8 mouse cellular contexts compared by ENCODE assay signal in genomic region chr11:72221278-72221677, GRCm38 (mm10). TPM values are rescaled to one million over a fixed set of nuclear protein-coding genes. Genes with fewer than 3 reads are reported as not detected.
A peak's percentile ranks its signal among the peaks of the same experiment; 100 is the strongest.
DNase-seq lines count a peak whose midpoint lies in the region; ATAC-seq lines count a peak whose summit lies in the region.

No protein-coding gene starts in this region.

- peaks cover 12% of the 10 kb centered on the region for H3K4me1 ChIP-seq in hindbrain, embryonic 14.5 days (replicated peaks; ENCODE audit: control insufficient read depth, insufficient read depth, low read length)
- H3K4me1 ChIP-seq in hindbrain, embryonic 12.5 days: peaks cover 13% of the 10 kb centered on the region
- H3K4me1 ChIP-seq in heart, embryonic 16.5 days (ENCODE audit: control insufficient read depth, insufficient read depth, low read length): peaks cover 1% of the 10 kb centered on the region; the same call in 1 of the 2 replicates

- 16% methylated on average over 6 of the region's 6 CpGs for WGBS in hindbrain, embryonic 14.5 days
- 16% methylated on average over 6 of the region's 6 CpGs for WGBS in hindbrain, embryonic 12.5 days
- 17% methylated on average over 6 of the region's 6 CpGs for WGBS in heart, embryonic 16.5 days

- no peak overlapping the region for H3K27ac ChIP-seq in hindbrain, embryonic 14.5 days
- no peak overlapping the region for H3K27ac ChIP-seq in hindbrain, embryonic 12.5 days
- no peak overlapping the region for H3K27ac ChIP-seq in heart, embryonic 16.5 days (ENCODE audit: low read length)

- H3K27me3 ChIP-seq in hindbrain, embryonic 14.5 days (ENCODE audit: control insufficient read depth, insufficient read depth, low read length): no peaks in the 10 kb centered on the region
- no peaks in the 10 kb centered on the region for H3K27me3 ChIP-seq in hindbrain, embryonic 12.5 days
- H3K27me3 ChIP-seq in heart, embryonic 16.5 days (ENCODE audit: control insufficient read depth, insufficient read depth, low read length): no peaks in the 10 kb centered on the region; the same call in 1 of the 2 replicates
- H3K27me3 ChIP-seq in splenic B cell, adult 2 months (ENCODE audit: control insufficient read depth, insufficient read depth, low read length, poor library complexity, severe bottlenecking): no peaks in the 10 kb centered on the region

- H3K9me3 ChIP-seq in hindbrain, embryonic 14.5 days (ENCODE audit: control insufficient read depth, low read length): no peaks in the 10 kb centered on the region
- H3K9me3 ChIP-seq in hindbrain, embryonic 12.5 days (replicated peaks): no peaks in the 10 kb centered on the region
- no peaks in the 10 kb centered on the region for H3K9me3 ChIP-seq in heart, embryonic 16.5 days (replicated peaks; ENCODE audit: control insufficient read depth, low read length)

- DNase-seq in hindbrain, embryonic 14.5 days (ENCODE audit: low spot score): peak; percentile 83
- peak; percentile 55 for DNase-seq in Muller cell, postnatal 12 days (ENCODE audit: inconsistent ontology term)
- DNase-seq in cerebellum, postnatal 25 days: peak; percentile 62 to 81
- DNase-seq in layer of hippocampus, adult 9-11 months: peak; percentile 63
- peak; percentile 87 for DNase-seq in splenic B cell, adult 2 months (ENCODE audit: low read depth, low spot score)

- no peak overlapping the region for H3K4me2 ChIP-seq in hindbrain, embryonic 14.5 days (replicated peaks)
- no peak overlapping the region for H3K4me2 ChIP-seq in hindbrain, embryonic 12.5 days (replicated peaks)
- H3K4me2 ChIP-seq in heart, embryonic 16.5 days (ENCODE audit: low read depth, low read length): no peak overlapping the region

- no peak overlapping the region for H3K9ac ChIP-seq in hindbrain, embryonic 14.5 days
- no peak overlapping the region for H3K9ac ChIP-seq in hindbrain, embryonic 12.5 days
- H3K9ac ChIP-seq in heart, embryonic 16.5 days (ENCODE audit: low read length): no peak overlapping the region

- no peak overlapping the region for H3K4me3 ChIP-seq in hindbrain, embryonic 14.5 days (replicated peaks; ENCODE audit: low read length)
- no peak overlapping the region for H3K4me3 ChIP-seq in hindbrain, embryonic 12.5 days
- H3K4me3 ChIP-seq in heart, embryonic 16.5 days (ENCODE audit: low read length): no peak overlapping the region

- ATAC-seq in hindbrain, embryonic 14.5 days (ENCODE audit: low FRiP score): no peak
- ATAC-seq in hindbrain, embryonic 12.5 days (ENCODE audit: low FRiP score): no peak
- ATAC-seq in heart, embryonic 16.5 days (replicated peaks; ENCODE audit: extremely low read depth, insufficient read depth, low FRiP score): 0 out of 2 replicates have a peak, but pooled peaks have one; percentile 23
- ATAC-seq in megakaryocyte-erythroid progenitor cell, adult 5-6 weeks (replicated peaks; ENCODE audit: low FRiP score, low TSS enrichment, poor library complexity, severe bottlenecking): peak; percentile 88

- 0 out of 2 replicates have a peak, but pooled peaks cover 8% of the 10 kb centered on the region for H3K36me3 ChIP-seq in hindbrain, embryonic 14.5 days (replicated peaks; ENCODE audit: control insufficient read depth, insufficient read depth)
- H3K36me3 ChIP-seq in hindbrain, embryonic 12.5 days: no peaks in the 10 kb centered on the region
- H3K36me3 ChIP-seq in heart, embryonic 16.5 days (ENCODE audit: control insufficient read depth, insufficient read depth): no peaks in the 10 kb centered on the region
- no peaks in the 10 kb centered on the region for H3K36me3 ChIP-seq in splenic B cell, adult 2 months (ENCODE audit: control insufficient read depth, insufficient read depth, low read length, poor library complexity, severe bottlenecking)

RNA-seq across cellular contexts. Expression of gene Med31, which starts 5.9 kb away (rescaled TPM):
- 50.8 and 52.8 TPM in 2 replicates for polyA plus RNA-seq in hindbrain, embryonic 14.5 days (2014; fragmentation: Nextera tagmentation; extraction: Ambion mirVana)
- polyA plus RNA-seq in hindbrain, embryonic 12.5 days (2016; fragmentation: Nextera tagmentation; extraction: Ambion mirVana): 49.6 and 57.6 TPM in 2 replicates
- polyA plus RNA-seq in heart, embryonic 16.5 days (2015; fragmentation: Nextera tagmentation; extraction: Ambion mirVana): 29.5 and 30.8 TPM in 2 replicates
- 7.8 and 15.3 TPM in 2 replicates for total RNA-seq in megakaryocyte-erythroid progenitor cell, adult 5-6 weeks (2014; fragmentation: Nextera tagmentation)
- 8.9 and 18.9 TPM in 2 replicates for total RNA-seq in megakaryocyte-erythroid progenitor cell, adult 5-6 weeks (2017)

RNA-seq across cellular contexts. Expression of gene Txndc17, which starts 13.9 kb away (rescaled TPM):
- 141 and 151 TPM in 2 replicates for polyA plus RNA-seq in hindbrain, embryonic 14.5 days (2014; fragmentation: Nextera tagmentation; extraction: Ambion mirVana)
- 159 and 167 TPM in 2 replicates for polyA plus RNA-seq in hindbrain, embryonic 12.5 days (2016; fragmentation: Nextera tagmentation; extraction: Ambion mirVana)
- polyA plus RNA-seq in heart, embryonic 16.5 days (2015; fragmentation: Nextera tagmentation; extraction: Ambion mirVana): 149 and 160 TPM in 2 replicates
- total RNA-seq in megakaryocyte-erythroid progenitor cell, adult 5-6 weeks (2014; fragmentation: Nextera tagmentation): 78.7 and 97.1 TPM in 2 replicates
- total RNA-seq in megakaryocyte-erythroid progenitor cell, adult 5-6 weeks (2017): 40.0 and 46.5 TPM in 2 replicates

RNA-seq across cellular contexts. Expression of gene 4933427D14Rik, which starts 14.0 kb away (rescaled TPM):
- polyA plus RNA-seq in hindbrain, embryonic 14.5 days (2014; fragmentation: Nextera tagmentation; extraction: Ambion mirVana): 14.3 and 17.1 TPM in 2 replicates
- polyA plus RNA-seq in hindbrain, embryonic 12.5 days (2016; fragmentation: Nextera tagmentation; extraction: Ambion mirVana): 19.6 and 19.9 TPM in 2 replicates
- polyA plus RNA-seq in heart, embryonic 16.5 days (2015; fragmentation: Nextera tagmentation; extraction: Ambion mirVana): 7.5 and 9.2 TPM in 2 replicates
- 15.7 and 22.5 TPM in 2 replicates for total RNA-seq in megakaryocyte-erythroid progenitor cell, adult 5-6 weeks (2014; fragmentation: Nextera tagmentation)
- total RNA-seq in megakaryocyte-erythroid progenitor cell, adult 5-6 weeks (2017): 11.4 and 18.2 TPM in 2 replicates

RNA-seq across cellular contexts. Expression of gene Gm43951, which starts 14.6 kb away (rescaled TPM):
- polyA plus RNA-seq in hindbrain, embryonic 14.5 days (2014; fragmentation: Nextera tagmentation; extraction: Ambion mirVana): 0.25 and 0.40 TPM in 2 replicates
- 0.91 and 1.1 TPM in 2 replicates for polyA plus RNA-seq in hindbrain, embryonic 12.5 days (2016; fragmentation: Nextera tagmentation; extraction: Ambion mirVana)
- polyA plus RNA-seq in heart, embryonic 16.5 days (2015; fragmentation: Nextera tagmentation; extraction: Ambion mirVana): 0.07 and 0.11 TPM in 2 replicates
- 0.84 TPM in 1 of 2 replicates, not detected in the other for total RNA-seq in megakaryocyte-erythroid progenitor cell, adult 5-6 weeks (2014; fragmentation: Nextera tagmentation)
- not detected in 2 replicates for total RNA-seq in megakaryocyte-erythroid progenitor cell, adult 5-6 weeks (2017)

RNA-seq across cellular contexts. Expression of gene Slc13a5, which starts 45.7 kb away (rescaled TPM):
- 2.0 and 2.8 TPM in 2 replicates for polyA plus RNA-seq in hindbrain, embryonic 14.5 days (2014; fragmentation: Nextera tagmentation; extraction: Ambion mirVana)
- 0.36 and 0.52 TPM in 2 replicates for polyA plus RNA-seq in hindbrain, embryonic 12.5 days (2016; fragmentation: Nextera tagmentation; extraction: Ambion mirVana)
- polyA plus RNA-seq in heart, embryonic 16.5 days (2015; fragmentation: Nextera tagmentation; extraction: Ambion mirVana): 0.10 and 0.18 TPM in 2 replicates
- total RNA-seq in megakaryocyte-erythroid progenitor cell, adult 5-6 weeks (2014; fragmentation: Nextera tagmentation): not detected in 2 replicates
- not detected in 2 replicates for total RNA-seq in megakaryocyte-erythroid progenitor cell, adult 5-6 weeks (2017)

Comparison
In these comparisons a context has a peak if more than half of its experiments do, and no peak if none do; other contexts are left out.
1. ATAC-seq: peak in heart, embryonic 16.5 days (single experiment) and megakaryocyte-erythroid progenitor cell, adult 5-6 weeks (single experiment); none in hindbrain, embryonic 14.5 days (single experiment) and hindbrain, embryonic 12.5 days (single experiment).
2. Peak in every context shown above with its lines, with median percentiles within 50 percentile points of each other: DNase-seq.